Mouse (Mus musculus) CH12.LX (cell line): ENCODE data around the gene Trpm3. TPM values are rescaled to one million over a fixed set of nuclear protein-coding genes. Genes with fewer than 3 reads are reported as not detected.

Experiments
- DNase-seq: peaks from one replicate; pipeline ENCODE4 v3.0.0-alpha.2; 2013; ENCODE audit errors: extremely low read depth
- H3K27ac ChIP-seq: 2 replicates; pipeline ENCODE4 v1.5.1; 2012; ENCODE audit warnings: low read depth, mild to moderate bottlenecking, control low read depth, moderate library complexity; ENCODE audit not compliant: insufficient read depth
- H3K27me3 ChIP-seq: replicated peaks from 2 replicates; pipeline ENCODE3; 2012; ENCODE audit warnings: inconsistent platforms
- H3K36me3 ChIP-seq, 2 experiments: replicated peaks in 1 of 2; 2 replicates each; pipeline versions ENCODE3 to v1.6.1; 2012; ENCODE audit warnings: inconsistent platforms in 1 of 2, low read length in 1 of 2, mild to moderate bottlenecking in 1 of 2, mixed read lengths in 1 of 2, moderate library complexity in 1 of 2; ENCODE audit not compliant: control insufficient read depth in 1 of 2, insufficient read depth in 1 of 2
- H3K4me1 ChIP-seq, 2 experiments: 2 replicates each; pipeline ENCODE4 v1.6.1; 2012; ENCODE audit warnings: inconsistent platforms in 1 of 2, moderate library complexity in 1 of 2; ENCODE audit not compliant: insufficient read depth in 2 of 2, control insufficient read depth in 1 of 2
- H3K4me2 ChIP-seq: 2 replicates; pipeline ENCODE4 v1.6.1; 2012; ENCODE audit warnings: low read depth, mild to moderate bottlenecking, control low read depth; ENCODE audit not compliant: poor library complexity, insufficient read depth, severe bottlenecking
- H3K4me3 ChIP-seq, 3 experiments: fragments of 150-350 bp in 1 of 3; sonication (generic) in 1 of 3; replicated peaks in 1 of 3; 2 replicates each; pipeline versions ENCODE3 to v1.5.1; 2011 to 2012; ENCODE audit warnings: low read depth in 2 of 3, low read length in 2 of 3, mild to moderate bottlenecking in 2 of 3, moderate library complexity in 2 of 3, control low read depth in 1 of 3, improper control_type of control experiment in 1 of 3, inconsistent platforms in 1 of 3, mixed read lengths in 1 of 3; ENCODE audit not compliant: poor library complexity in 1 of 3
- H3K79me2 ChIP-seq: replicated peaks from 2 replicates; pipeline ENCODE4 v1.6.1; 2012; ENCODE audit warnings: mild to moderate bottlenecking, moderate library complexity; ENCODE audit not compliant: control insufficient read depth, poor library complexity, insufficient read depth, severe bottlenecking; ENCODE audit errors: extremely low read depth
- H3K9ac ChIP-seq: 2 replicates; pipeline ENCODE4 v1.6.1; 2012; ENCODE audit warnings: low read depth, mild to moderate bottlenecking, control low read depth, moderate library complexity; ENCODE audit not compliant: insufficient read depth
- H3K9me3 ChIP-seq: replicated peaks from 2 replicates; pipeline ENCODE3; 2012; ENCODE audit warnings: low read length, inconsistent platforms, mixed read lengths
- BHLHE40 ChIP-seq: IDR thresholded peaks from 2 replicates; pipeline ENCODE4 v1.6.1; 2011; ENCODE audit warnings: mild to moderate bottlenecking, low read depth, low read length, improper control_type of control experiment
- CHD1 ChIP-seq: IDR thresholded peaks from 2 replicates; pipeline ENCODE4 v1.6.1; 2012; ENCODE audit warnings: low read depth, low read length, improper control_type of control experiment, inconsistent platforms
- CTCF ChIP-seq, 2 experiments: IDR thresholded peaks in 1 of 2; conservative IDR thresholded peaks in 1 of 2; 2 replicates each; pipeline ENCODE4 v1.5.1; 2011 to 2012; ENCODE audit warnings: low read depth in 2 of 2, low read length in 2 of 2, improper control_type of control experiment in 1 of 2, inconsistent platforms in 1 of 2, mild to moderate bottlenecking in 1 of 2, moderate library complexity in 1 of 2
- E2F4 ChIP-seq: IDR thresholded peaks from 2 replicates; pipeline ENCODE4 v1.6.1; 2011; ENCODE audit warnings: low read depth, low read length, improper control_type of control experiment; ENCODE audit not compliant: insufficient replicate concordance
- ELF1 ChIP-seq: IDR thresholded peaks from 2 replicates; pipeline ENCODE4 v1.6.1; 2014; ENCODE audit warnings: low read depth, mild to moderate bottlenecking, inconsistent platforms, low read length, improper control_type of control experiment
- EP300 ChIP-seq: IDR thresholded peaks from 2 replicates; pipeline ENCODE4 v1.6.1; 2011; ENCODE audit warnings: low read length, improper control_type of control experiment
- ETS1 ChIP-seq: conservative IDR thresholded peaks from 2 replicates; pipeline ENCODE4 v1.6.1; 2012; ENCODE audit warnings: low read depth, mild to moderate bottlenecking, inconsistent platforms, low read length, improper control_type of control experiment, moderate library complexity
- HCFC1 ChIP-seq: IDR thresholded peaks from 2 replicates; pipeline ENCODE4 v1.6.1; 2012; ENCODE audit warnings: low read depth, mild to moderate bottlenecking, inconsistent platforms, low read length, improper control_type of control experiment
- IRF4 ChIP-seq: IDR thresholded peaks from 2 replicates; pipeline ENCODE4 v1.6.1; 2014; ENCODE audit warnings: low read depth, mild to moderate bottlenecking, inconsistent platforms, low read length, improper control_type of control experiment
- MAFK ChIP-seq: IDR thresholded peaks from 2 replicates; pipeline ENCODE4 v1.6.1; 2011; ENCODE audit warnings: low read length, improper control_type of control experiment; ENCODE audit not compliant: insufficient replicate concordance
- MAX ChIP-seq: IDR thresholded peaks from 2 replicates; pipeline ENCODE4 v1.6.1; 2011; ENCODE audit warnings: low read length, improper control_type of control experiment
- MAZ ChIP-seq: IDR thresholded peaks from 2 replicates; pipeline ENCODE4 v1.6.1; 2012; ENCODE audit warnings: low read depth, mild to moderate bottlenecking, inconsistent platforms, low read length, improper control_type of control experiment, moderate library complexity
- MEF2A ChIP-seq: IDR thresholded peaks from 2 replicates; pipeline ENCODE4 v1.6.1; 2014; ENCODE audit warnings: low read depth, mild to moderate bottlenecking, inconsistent platforms, low read length, improper control_type of control experiment, borderline replicate concordance
- MXI1 ChIP-seq: IDR thresholded peaks from 2 replicates; pipeline ENCODE4 v1.6.1; 2011; ENCODE audit warnings: mild to moderate bottlenecking, low read depth, low read length, improper control_type of control experiment
- NELFE ChIP-seq: IDR thresholded peaks from 2 replicates; pipeline ENCODE4 v1.6.1; 2011; ENCODE audit warnings: low read depth, low read length, improper control_type of control experiment
- NRF1 ChIP-seq: IDR thresholded peaks from 2 replicates; pipeline ENCODE4 v1.6.1; 2014; ENCODE audit warnings: low read depth, mild to moderate bottlenecking, inconsistent platforms, low read length, improper control_type of control experiment, moderate library complexity
- PAX5 ChIP-seq: IDR thresholded peaks from 2 replicates; pipeline ENCODE4 v1.6.1; 2012; ENCODE audit warnings: low read length, inconsistent platforms, mixed read lengths
- POLR2AphosphoS2 ChIP-seq: IDR thresholded peaks from 2 replicates; pipeline ENCODE4 v1.6.1; 2011; ENCODE audit warnings: low read depth, low read length, improper control_type of control experiment
- RAD21 ChIP-seq: IDR thresholded peaks from 2 replicates; pipeline ENCODE4 v1.6.1; 2011; ENCODE audit warnings: low read depth, mild to moderate bottlenecking, low read length, improper control_type of control experiment, moderate library complexity
- RCOR1 ChIP-seq: conservative IDR thresholded peaks from 2 replicates; pipeline ENCODE4 v1.6.1; 2012; ENCODE audit warnings: low read depth, mild to moderate bottlenecking, inconsistent platforms, low read length, improper control_type of control experiment
- SIN3A ChIP-seq: IDR thresholded peaks from 2 replicates; pipeline ENCODE4 v1.6.1; 2012; ENCODE audit warnings: low read length, improper control_type of control experiment, inconsistent platforms
- TCF12 ChIP-seq: IDR thresholded peaks from 2 replicates; pipeline ENCODE4 v1.6.1; 2014; ENCODE audit warnings: low read depth, mild to moderate bottlenecking, inconsistent platforms, low read length, improper control_type of control experiment
- USF1 ChIP-seq: IDR thresholded peaks from 2 replicates; pipeline ENCODE4 v1.6.1; 2014; ENCODE audit warnings: low read depth, mild to moderate bottlenecking, inconsistent platforms, low read length, improper control_type of control experiment
- ZC3H11A ChIP-seq: IDR thresholded peaks from 2 replicates; pipeline ENCODE4 v1.6.1; 2012; ENCODE audit warnings: low read depth, mild to moderate bottlenecking, inconsistent platforms, low read length, improper control_type of control experiment
- ZKSCAN1 ChIP-seq: IDR thresholded peaks from 2 replicates; pipeline ENCODE4 v1.6.1; 2012; ENCODE audit warnings: low read depth, inconsistent platforms, low read length, improper control_type of control experiment, borderline replicate concordance
- ZNF384 ChIP-seq: IDR thresholded peaks from 2 replicates; pipeline ENCODE4 v1.6.1; 2012; ENCODE audit warnings: low read depth, low read length, improper control_type of control experiment, inconsistent platforms
- dilution Hi-C: fragments of 300-500 bp; cut with MboI; formaldehyde crosslinking; loops from 2 replicates; pipeline ENCODE4 v1.14.3; 2020; ENCODE audit warnings: low sequenced_read_pairs; ENCODE audit not compliant: extremely low pct_unique_long_range_greater_than_20kb, extremely low pct_ligation_motif_present
- in situ Hi-C: fragments of 300-500 bp; cut with MboI; formaldehyde crosslinking; loops from 3 replicates; pipeline ENCODE4 v1.14.3; 2019; ENCODE audit warnings: low sequenced_read_pairs, low pct_ligation_motif_present, low pct_unique_long_range_greater_than_20kb, mixed read lengths
- polyA plus RNA-seq: library from polyadenylated mRNA; unstranded; fragments of >175 nt; gene quantifications from 2 replicates; pipeline ENCODE4 v1.2.1, GENCODE M21; 2012; ENCODE audit warnings: low read depth; ENCODE audit not compliant: insufficient read length
- total RNA-seq, 2 experiments: library from RNA; depleted of rRNA; stranded (reverse); fragments of 300-350 nt in 1 of 2; fragments of >200 nt in 1 of 2; gene quantifications; 2 replicates each; pipeline ENCODE4 v1.2.3; 2012 to 2014

The Trpm3 gene
- total and polyA plus RNA-seq, 3 experiments = 0.01 TPM; not detected in 2

DNA sequence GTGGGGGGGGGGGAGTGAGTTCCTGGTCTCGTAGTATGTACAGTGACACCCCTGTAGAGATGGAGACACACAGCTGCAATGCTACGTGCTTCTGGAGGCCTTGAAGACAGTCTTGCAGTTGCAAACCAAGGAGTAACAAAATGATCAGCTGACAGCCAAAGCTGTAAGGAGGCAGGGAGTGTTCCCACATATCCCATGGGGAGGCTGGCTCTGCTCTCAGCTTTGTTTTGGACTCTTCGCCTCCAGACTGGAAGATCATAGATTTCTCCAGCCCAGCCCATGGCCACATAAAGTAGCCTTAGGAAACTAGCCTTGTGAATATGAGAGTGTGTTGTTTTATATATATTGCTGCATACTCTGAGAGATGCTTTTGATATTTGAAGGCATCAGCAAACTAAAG is 248.0 kb downstream of the Trpm3 start:
- dilution Hi-C loops = no loop called here
- no peaks in the 10 kb centered on the region for H3K9me3 ChIP-seq
- H3K36me3 ChIP-seq = no peaks in the 10 kb centered on the region
- TF ChIP-seq IRF4 = no peak
- TF ChIP-seq POLR2AphosphoS2 = no peak
- TF ChIP-seq CHD1 = no peak
- no peak for TF ChIP-seq BHLHE40
- no peak for TF ChIP-seq RAD21
- TF ChIP-seq, all 38 proteins: peak for 0
- Histone ChIP-seq H3K79me2 (no peaks in the 10 kb centered on the region), H3K9ac (no peak overlapping the region), H3K27me3 (no peaks in the 10 kb centered on the region), H3K4me2 (no peak overlapping the region), H3K27ac (no peak overlapping the region), H3K4me1 (no peaks in the 10 kb centered on the region), H3K4me3 (no peak overlapping the region)
- in situ Hi-C loops = no loop called here
- DNase-seq = no peak

DNA sequence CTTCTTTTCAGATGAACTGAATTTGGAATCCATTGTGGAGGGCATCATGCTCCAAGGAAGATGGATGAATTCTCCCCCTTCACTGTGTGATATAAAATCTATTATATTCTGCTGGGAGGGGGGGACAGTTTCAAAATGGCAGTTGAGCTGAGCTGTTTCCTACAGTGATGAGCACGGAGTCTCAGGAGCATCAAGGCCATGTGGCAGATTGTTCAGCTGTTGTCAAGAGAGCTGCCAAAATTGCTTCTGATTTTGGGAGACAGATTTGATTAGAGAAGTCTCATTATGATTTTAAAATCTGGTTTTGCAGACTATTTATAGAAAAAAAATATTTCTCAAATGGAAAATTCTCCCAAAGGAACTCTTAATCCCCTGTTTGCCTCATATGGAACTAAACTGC is 255.9 kb downstream of the Trpm3 start:
- H3K9ac ChIP-seq = no peak overlapping the region
- no peak for DNase-seq
- in situ Hi-C loops = no loop called here
- H3K27me3 ChIP-seq = no peaks in the 10 kb centered on the region
- H3K9me3 ChIP-seq = no peaks in the 10 kb centered on the region
- dilution Hi-C loops = no loop called here
- H3K36me3 ChIP-seq = no peaks in the 10 kb centered on the region
- no peaks in the 10 kb centered on the region for H3K4me1 ChIP-seq
- no peaks in the 10 kb centered on the region for H3K79me2 ChIP-seq
- no peak overlapping the region for H3K27ac ChIP-seq
- no peak for TF ChIP-seq MEF2A
- TF ChIP-seq TCF12 = no peak
- TF ChIP-seq EP300 = no peak
- TF ChIP-seq ELF1 = no peak
- TF ChIP-seq E2F4 = no peak
- no peak for TF ChIP-seq MXI1
- TF ChIP-seq ETS1 = no peak
- no peak for TF ChIP-seq MAZ
- TF ChIP-seq PAX5 = no peak
- no peak for TF ChIP-seq NELFE
- no peak for TF ChIP-seq MAX
- TF ChIP-seq, all 38 proteins: peak for 0
- no peak overlapping the region for H3K4me2 ChIP-seq
- H3K4me3 ChIP-seq = no peak overlapping the region

DNA sequence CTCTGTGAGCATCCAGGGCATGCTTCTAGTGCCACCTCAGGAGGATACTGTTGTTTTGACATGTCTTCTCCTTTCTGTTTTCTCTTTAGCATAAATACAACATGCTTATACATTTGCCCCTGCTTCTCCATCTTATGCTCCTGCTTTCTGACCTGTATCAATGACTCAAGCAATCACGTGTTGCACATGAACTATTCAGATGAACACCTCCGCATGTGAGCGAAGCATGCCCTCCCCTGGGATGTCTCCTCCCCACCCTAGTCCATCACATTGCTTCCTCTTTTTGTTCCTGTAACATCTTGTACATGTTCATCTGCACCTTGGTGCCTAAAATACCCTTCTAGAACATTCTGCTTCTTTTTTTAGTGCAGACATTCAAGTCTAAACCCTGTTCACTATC is 265.2 kb downstream of the Trpm3 start:
- H3K27me3 ChIP-seq = no peaks in the 10 kb centered on the region
- peak; percentile 79 for DNase-seq
- no peak overlapping the region for H3K9ac ChIP-seq
- H3K36me3 ChIP-seq = no peaks in the 10 kb centered on the region
- H3K79me2 ChIP-seq = no peaks in the 10 kb centered on the region
- H3K27ac ChIP-seq = no peak overlapping the region
- in situ Hi-C loops = no loop called here
- no peak overlapping the region for H3K4me3 ChIP-seq
- H3K4me1 ChIP-seq = peaks cover 0 to 23% of the 10 kb centered on the region in 2 experiments; a peak in 2 of 4 replicates
- no peak overlapping the region for H3K4me2 ChIP-seq
- dilution Hi-C loops = no loop called here
- H3K9me3 ChIP-seq = no peaks in the 10 kb centered on the region
- no peak for TF ChIP-seq MXI1
- no peak for TF ChIP-seq ZNF384
- TF ChIP-seq IRF4 = no peak
- TF ChIP-seq HCFC1 = no peak
- no peak for TF ChIP-seq EP300
- peak; percentile 95 for TF ChIP-seq BHLHE40
- no peak for TF ChIP-seq CHD1
- no peak for TF ChIP-seq CTCF (conservative IDR thresholded peaks at IDR 0.05 in 1 of 2, IDR thresholded peaks at IDR 0.05 in 1 of 2; ENCODE audit: low read depth in 2 of 2, low read length in 2 of 2)
- no peak for TF ChIP-seq RCOR1
- peak; percentile 60 for TF ChIP-seq ETS1
- no peak for TF ChIP-seq RAD21
- TF ChIP-seq ZKSCAN1 = no peak
- no peak for TF ChIP-seq ELF1
- TF ChIP-seq SIN3A = no peak
- TF ChIP-seq NELFE = no peak
- no peak for TF ChIP-seq NRF1
- peak; percentile 28 for TF ChIP-seq USF1
- TF ChIP-seq MAFK = no peak
- TF ChIP-seq ZC3H11A = no peak
- TF ChIP-seq MAX = peak; percentile 70
